Mouse (Mus musculus) activated CD4-positive, CD25-positive, alpha-beta regulatory T cell, adult 4 months (primary cell): Measurements from ENCODE around the gene Hoxd13. TPM values are rescaled to one million over a fixed set of nuclear protein-coding genes. Genes with fewer than 3 reads are reported as not detected.

ENCODE experiments used
- ATAC-seq: one replicate; pipeline ENCODE4 v1.8.0; 2017
- polyA plus RNA-seq, 2 experiments: library from polyadenylated mRNA; unstranded; fragments of 100-300 nt; shearing (Covaris generic); gene quantifications; one replicate each; pipeline ENCODE4 v1.2.1; 2017

Gene Hoxd13
- polyA plus RNA-seq, 2 experiments from 2014 or later: not detected

GRCm38 (mm10) chr2:74709465-74710419 is 41.6 kb downstream of the Hoxd13 start:
- ATAC-seq: no peak

- ATAC-seq: no peak
These were observed 42.9 kb downstream of the Hoxd13 start for GRCm38 (mm10) chr2:74710929-74711543.

- ATAC-seq: no peak
These were observed 43.9 kb downstream of the Hoxd13 start, which contains the start of the genes Hoxd3 and Hoxd4 for GRCm38 (mm10) chr2:74711721-74712621. Gene Hoxd3, plus strand, starts transcription at chr2:74711927. Gene Hoxd4, plus strand, starts transcription at chr2:74711929.

- ATAC-seq: no peak
These were observed 45.4 kb downstream of the Hoxd13 start for GRCm38 (mm10) chr2:74713239-74714150.

GRCm38 (mm10) chr2:74714156-74714789 is 46.2 kb downstream of the Hoxd13 start:
- no peak for ATAC-seq

- ATAC-seq: no peak
These were observed 46.8 kb downstream of the Hoxd13 start for GRCm38 (mm10) chr2:74714881-74715280.

- peak; percentile 52 for ATAC-seq
These were observed 47.6 kb downstream of the Hoxd13 start for GRCm38 (mm10) chr2:74715504-74716241.

- no peak for ATAC-seq
These were observed 52.3 kb downstream of the Hoxd13 start for GRCm38 (mm10) chr2:74720384-74720783.

GRCm38 (mm10) chr2:74720955-74721491 is 52.9 kb downstream of the Hoxd13 start:
- no peak for ATAC-seq

Other genes with a start within 250 kb of the Hoxd13 start
- 10 to 100 TPM; 29.4 to 32.2 TPM for gene Lnpk, start 88.9 kb upstream of the Hoxd13 start, polyA plus RNA-seq
- gene Evx2, start 8.8 kb upstream of the Hoxd13 start, polyA plus RNA-seq: not detected
- gene Hoxd12, start 6.7 kb downstream of the Hoxd13 start, polyA plus RNA-seq: not detected
- not detected for gene Hoxd11, start 11.2 kb downstream of the Hoxd13 start, polyA plus RNA-seq
- gene Hoxd10, start 23.6 kb downstream of the Hoxd13 start, polyA plus RNA-seq: not detected
- gene Hoxd9, start 29.4 kb downstream of the Hoxd13 start, polyA plus RNA-seq: not detected
- gene Hoxd8, start 36.3 kb downstream of the Hoxd13 start, polyA plus RNA-seq: not detected
- gene Hoxd3, start 43.6 kb downstream of the Hoxd13 start, polyA plus RNA-seq: not detected
- not detected for gene Hoxd4, start 43.6 kb downstream of the Hoxd13 start, polyA plus RNA-seq
- gene Gm28230, start 58.4 kb downstream of the Hoxd13 start, polyA plus RNA-seq: not detected
- not detected for gene Hoxd1, start 94.7 kb downstream of the Hoxd13 start, polyA plus RNA-seq
- gene Mtx2, start 157.5 kb downstream of the Hoxd13 start, polyA plus RNA-seq: 10 to 100 TPM; 18.8 to 25.3 TPM